Mouse (Mus musculus) testis, adult 2 months (tissue): Measurements from ENCODE around the gene Polr2c.

Experiments used
- CTCF ChIP-seq: fragments of 200-500 bp; IDR thresholded peaks from 2 replicates; pipeline ENCODE4 v1.5.1; 2012; ENCODE audit warnings: low read depth, mild to moderate bottlenecking, inconsistent platforms, low read length, moderate library complexity; ENCODE audit not compliant: control insufficient read depth, insufficient read depth, insufficient replicate concordance
- POLR2A ChIP-seq: fragments of 200-500 bp; IDR thresholded peaks from 2 replicates; pipeline ENCODE4 v1.6.1; 2012; ENCODE audit warnings: low read depth, mild to moderate bottlenecking, inconsistent platforms, low read length, moderate library complexity; ENCODE audit not compliant: control insufficient read depth

DNA sequence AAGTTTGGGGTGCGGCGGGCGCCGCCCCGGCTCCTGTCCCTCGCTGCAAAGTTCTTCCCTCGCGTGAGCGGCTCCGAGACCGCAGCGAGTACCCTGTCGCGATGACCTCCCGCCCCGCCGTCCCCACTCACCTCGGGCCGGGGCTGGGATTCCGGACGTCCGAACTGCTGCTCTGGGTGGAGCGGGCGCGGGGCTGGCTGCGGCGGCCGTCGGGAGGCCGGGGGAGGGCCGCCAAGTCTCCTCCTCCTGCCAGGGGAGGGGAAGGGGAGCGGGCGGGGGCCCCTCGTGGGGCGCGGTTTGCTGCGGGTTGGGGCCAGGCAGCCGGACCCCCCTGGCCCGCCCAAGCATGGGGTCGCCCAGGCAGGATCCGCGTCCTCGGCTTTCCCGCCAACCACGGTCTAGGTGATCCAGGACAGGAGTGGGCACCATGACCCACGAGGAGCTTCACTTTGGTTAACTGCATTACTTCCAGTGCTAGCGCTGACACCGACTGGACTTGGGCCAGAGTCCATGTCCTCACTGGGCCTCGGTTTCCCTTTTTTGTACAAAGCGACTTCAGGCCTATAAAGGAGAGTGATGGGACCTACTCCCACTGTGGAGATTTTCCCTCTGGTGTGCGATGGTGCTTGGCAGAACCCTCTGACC lies 60.7 kb downstream of the Polr2c start, which contains the start of gene Ccdc102a:
- TF ChIP-seq CTCF: no peak; the same call in 1 of the 2 replicates
- TF ChIP-seq POLR2A: no peak
